Comparison of ENCODE assay signal across 17 mouse cellular contexts in the genomic region with DNA sequence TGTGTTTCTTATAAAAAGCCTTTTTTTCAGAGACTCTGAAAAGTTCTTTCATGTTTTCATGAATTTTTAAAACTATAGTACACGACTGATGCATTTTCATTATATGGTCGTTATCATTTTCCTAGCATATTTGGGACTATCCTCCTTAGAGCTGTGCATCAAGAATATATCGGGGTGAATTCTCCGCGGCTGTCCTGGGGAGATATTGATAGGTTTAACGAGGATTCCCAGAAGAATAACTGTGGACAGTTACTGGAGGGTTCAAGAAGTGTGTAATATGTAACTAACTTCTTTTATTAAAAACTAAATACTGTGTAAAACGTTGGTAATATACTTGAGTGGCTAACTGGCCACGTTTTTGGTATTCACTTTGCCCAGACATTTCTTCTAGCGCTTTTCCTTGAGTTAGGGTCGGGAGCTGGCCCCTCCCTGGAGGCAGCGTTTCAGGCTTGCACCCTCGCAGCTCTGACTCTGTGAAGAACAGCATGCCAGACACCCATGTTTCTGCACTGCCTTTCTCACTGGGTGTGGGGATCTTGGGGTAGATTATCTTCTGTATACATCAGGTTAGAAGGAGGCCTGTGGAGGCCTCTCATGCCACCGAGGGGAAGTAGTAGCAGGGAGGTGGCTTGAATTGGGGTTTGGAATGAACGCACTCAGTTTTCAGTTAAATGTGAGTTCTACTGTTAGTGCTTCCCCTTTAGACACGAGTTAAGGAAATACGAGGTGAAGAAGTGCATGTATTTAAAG. TPM values are rescaled to one million over a fixed set of nuclear protein-coding genes. Genes with fewer than 3 reads are reported as not detected.
DNase-seq lines count a peak whose midpoint lies in the region; ATAC-seq lines count a peak whose summit lies in the region.
"Had no signal": no experiment of that assay in that cellular context is flagged by ENCODE, and none has a peak within 500 bp of the region (broad histone marks: within the 10 kb centered on the region; RNA-seq: fewer than 3 reads in every experiment).

No protein-coding gene starts in this region.

- no peaks in the 10 kb centered on the region for H3K27me3 ChIP-seq in kidney, embryonic 15.5 days
- no peaks in the 10 kb centered on the region for H3K27me3 ChIP-seq in kidney, embryonic 16.5 days (ENCODE audit: insufficient read depth, low read length)
- no peaks in the 10 kb centered on the region for H3K27me3 ChIP-seq in intestine, embryonic 16.5 days (replicated peaks; ENCODE audit: control insufficient read depth, insufficient read depth, low read length)
- no peaks in the 10 kb centered on the region for H3K27me3 ChIP-seq in forebrain, embryonic 10.5 days (ENCODE audit: poor library complexity, severe bottlenecking)
- H3K27me3 ChIP-seq: neural tube, embryonic 13.5 days had no signal

- H3K4me3 ChIP-seq in kidney, embryonic 15.5 days (replicated peaks) = no peak overlapping the region
- no peak overlapping the region for H3K4me3 ChIP-seq in kidney, embryonic 16.5 days (ENCODE audit: low read length)
- H3K4me3 ChIP-seq in intestine, embryonic 16.5 days (ENCODE audit: low read length) = no peak overlapping the region
- no peak overlapping the region for H3K4me3 ChIP-seq in forebrain, embryonic 10.5 days
- H3K4me3 ChIP-seq: gastrocnemius, adult 2 months; neural tube, embryonic 13.5 days had no signal

- H3K9ac ChIP-seq in kidney, embryonic 15.5 days = no peak overlapping the region
- no peak overlapping the region for H3K9ac ChIP-seq in kidney, embryonic 16.5 days (replicated peaks; ENCODE audit: low read length)
- H3K9ac ChIP-seq in intestine, embryonic 16.5 days (ENCODE audit: low read depth, low read length) = no peak overlapping the region
- H3K9ac ChIP-seq: neural tube, embryonic 13.5 days had no signal

- peak; percentile 56 for DNase-seq in c-Kit-negative CD71-positive TER-119-positive erythroid progenitor cells, embryonic 14.5 days (ENCODE audit: low read depth, low spot score)
- DNase-seq in adrenal gland, postnatal 10 days = no peak
- DNase-seq in forebrain, embryonic 10.5 days (ENCODE audit: extremely low spot score, low spot score) = no peak
- DNase-seq in cerebellum, adult 11 months = no peak
- DNase-seq: cerebellum, postnatal 25 days; gastrocnemius, adult 2 months; heart, postnatal 10 days; kidney, postnatal 36 days; lung, postnatal 14 days had no signal

- no peak overlapping the region for H3K4me2 ChIP-seq in kidney, embryonic 15.5 days
- no peak overlapping the region for H3K4me2 ChIP-seq in kidney, embryonic 16.5 days (replicated peaks; ENCODE audit: low read depth, low read length)
- H3K4me2 ChIP-seq in intestine, embryonic 16.5 days (ENCODE audit: low read depth, low read length) = no peak overlapping the region
- H3K4me2 ChIP-seq: neural tube, embryonic 13.5 days had no signal

- H3K36me3 ChIP-seq in kidney, embryonic 15.5 days = peaks cover 7% of the 10 kb centered on the region; the same call in 1 of the 2 replicates
- 0 out of 2 replicates have a peak, but pooled peaks cover 4% of the 10 kb centered on the region for H3K36me3 ChIP-seq in kidney, embryonic 16.5 days (ENCODE audit: insufficient read depth, low read length)
- H3K36me3 ChIP-seq in intestine, embryonic 16.5 days (ENCODE audit: control insufficient read depth, insufficient read depth, low read length) = no peaks in the 10 kb centered on the region
- peaks cover 59% of the 10 kb centered on the region for H3K36me3 ChIP-seq in forebrain, embryonic 10.5 days (replicated peaks)

- WGBS in kidney, embryonic 15.5 days = 89% methylated on average over 16 of the region's 16 CpGs
- WGBS in kidney, embryonic 16.5 days = 91% methylated on average over 16 of the region's 16 CpGs
- WGBS in intestine, embryonic 16.5 days = 84% methylated on average over 16 of the region's 16 CpGs
- WGBS in forebrain, embryonic 10.5 days = 91% methylated on average over 16 of the region's 16 CpGs

- ATAC-seq in kidney, embryonic 15.5 days (replicated peaks; ENCODE audit: low FRiP score) = peak; percentile 58; the same call in 1 of the 2 replicates
- no peak for ATAC-seq in kidney, embryonic 16.5 days (ENCODE audit: low FRiP score, low TSS enrichment)
- ATAC-seq in intestine, embryonic 16.5 days = peak; percentile 70
- ATAC-seq in megakaryocyte, adult 5-6 weeks (ENCODE audit: poor library complexity, severe bottlenecking) = peak; percentile 39
- ATAC-seq: activated CD4-positive, CD25-positive, alpha-beta regulatory T cell, adult 4 months; forebrain, embryonic 14.5 days; inflammation-experienced regulatory T-cells, adult 6 months had no signal

- H3K9me3 ChIP-seq in kidney, embryonic 15.5 days (replicated peaks) = no peaks in the 10 kb centered on the region
- no peaks in the 10 kb centered on the region for H3K9me3 ChIP-seq in kidney, embryonic 16.5 days (ENCODE audit: low read length)
- H3K9me3 ChIP-seq in intestine, embryonic 16.5 days (ENCODE audit: control insufficient read depth, low read length) = no peaks in the 10 kb centered on the region
- peaks cover 8% of the 10 kb centered on the region; the same call in 1 of the 2 replicates for H3K9me3 ChIP-seq in forebrain, embryonic 10.5 days
- H3K9me3 ChIP-seq: neural tube, embryonic 13.5 days had no signal

- no peaks in the 10 kb centered on the region for H3K4me1 ChIP-seq in kidney, embryonic 15.5 days
- H3K4me1 ChIP-seq in kidney, embryonic 16.5 days (ENCODE audit: insufficient read depth, low read length) = no peaks in the 10 kb centered on the region
- no peaks in the 10 kb centered on the region for H3K4me1 ChIP-seq in intestine, embryonic 16.5 days (ENCODE audit: control insufficient read depth, insufficient read depth, low read length)
- 0 out of 2 replicates have a peak, but pooled peaks cover 2% of the 10 kb centered on the region for H3K4me1 ChIP-seq in forebrain, embryonic 10.5 days
- H3K4me1 ChIP-seq: neural tube, embryonic 13.5 days had no signal

- H3K27ac ChIP-seq in kidney, embryonic 15.5 days = no peak overlapping the region
- no peak overlapping the region for H3K27ac ChIP-seq in kidney, embryonic 16.5 days (ENCODE audit: low read length)
- no peak overlapping the region for H3K27ac ChIP-seq in intestine, embryonic 16.5 days (ENCODE audit: low read length)
- no peak overlapping the region for H3K27ac ChIP-seq in forebrain, embryonic 10.5 days
- H3K27ac ChIP-seq: gastrocnemius, adult 2 months; neural tube, embryonic 13.5 days had no signal

RNA-seq across cellular contexts. Expression of gene Vrk1, which starts 16.5 kb away (rescaled TPM):
- polyA plus RNA-seq in kidney, embryonic 15.5 days (2015; fragmentation: Nextera tagmentation; extraction: Ambion mirVana) = 71.3 and 77.7 TPM in 2 replicates
- polyA plus RNA-seq in kidney, embryonic 16.5 days (2015; fragmentation: Nextera tagmentation; extraction: Ambion mirVana) = 67.2 and 67.3 TPM in 2 replicates
- polyA plus RNA-seq in intestine, embryonic 16.5 days (2015; fragmentation: Nextera tagmentation; extraction: Ambion mirVana) = 52.7 and 61.2 TPM in 2 replicates
- 133 and 142 TPM in 2 replicates for total RNA-seq in megakaryocyte, adult 5-6 weeks (2015)
- 184 and 208 TPM in 2 replicates for total RNA-seq in megakaryocyte, adult 5-6 weeks (2017)
- 10 to 100 TPM; 23.3 to 25.1 TPM for total RNA-seq in adrenal gland, postnatal 10 days (2021)
- polyA plus RNA-seq in forebrain, embryonic 10.5 days (2016; fragmentation: Nextera tagmentation; extraction: Ambion mirVana) = 123 TPM in 2 replicates
